Mouse (Mus musculus): ENCODE data around the gene Clic6.

GRCm38 (mm10) chr16:92468459-92468858, 17.1 kb upstream of the Clic6 start:
- TF ChIP-seq ZNF384 (IDR thresholded peaks at IDR 0.05; ENCODE audit: low read depth, low read length) (no peak), USF1 (IDR thresholded peaks at IDR 0.05; ENCODE audit: low read depth, low read length) (no peak), CTCF (conservative IDR thresholded peaks at IDR 0.05 in 1 of 2, IDR thresholded peaks at IDR 0.05 in 1 of 2; ENCODE audit: low read depth in 2 of 2, low read length in 2 of 2) (no peak), HCFC1 (IDR thresholded peaks at IDR 0.05; ENCODE audit: low read depth, low read length) (no peak), POLR2AphosphoS2 (IDR thresholded peaks at IDR 0.05; ENCODE audit: low read depth, low read length) (no peak), MAZ (IDR thresholded peaks at IDR 0.05; ENCODE audit: low read depth, low read length) (no peak), POLR2A (IDR thresholded peaks at IDR 0.05; ENCODE audit: low read depth, low read length) (no peak), SIN3A (IDR thresholded peaks at IDR 0.05; ENCODE audit: low read length) (no peak), KAT2A (IDR thresholded peaks at IDR 0.05; ENCODE audit: insufficient replicate concordance, low read length) (no peak), ZC3H11A (IDR thresholded peaks at IDR 0.05; ENCODE audit: low read depth, low read length) (no peak), JUND (conservative IDR thresholded peaks at IDR 0.05; ENCODE audit: low read depth, low read length) (no peak), RAD21 (IDR thresholded peaks at IDR 0.05; ENCODE audit: low read depth, low read length) (no peak)
